Mouse (Mus musculus) ES-E14 (cell line): ENCODE measurements at regions not wholly inside any gene's neighbourhood (a gene's known extent, or its start where the extent isn't known, plus 50 kb on each side); places are given as distances from the start of the nearest gene placed in this dataset.

Source experiments
- DNase-seq: peaks from one replicate; pipeline ENCODE4 v3.0.0-alpha.2; 2013; ENCODE audit warnings: low read depth, low spot score
- H3K27ac ChIP-seq: 2 replicates; pipeline ENCODE4 v1.5.1; 2012; ENCODE audit warnings: low read depth, mild to moderate bottlenecking, low read length, moderate library complexity, mixed read lengths; ENCODE audit not compliant: poor library complexity, insufficient read depth, severe bottlenecking
- H3K36me3 ChIP-seq: 2 replicates; pipeline ENCODE4 v1.6.1; 2012; ENCODE audit warnings: mild to moderate bottlenecking, low read length, moderate library complexity, mixed read lengths; ENCODE audit not compliant: control insufficient read depth, poor library complexity, insufficient read depth, severe bottlenecking
- H3K4me1 ChIP-seq, 2 experiments: fragments of 150-350 bp in 1 of 2; sonication (generic) in 1 of 2; 2 replicates each; pipeline ENCODE4 v1.6.1; 2012; ENCODE audit warnings: low read length in 2 of 2, mild to moderate bottlenecking in 1 of 2, mixed read lengths in 1 of 2; ENCODE audit not compliant: control insufficient read depth in 2 of 2, insufficient read depth in 2 of 2, poor library complexity in 1 of 2
- H3K4me3 ChIP-seq, 2 experiments: fragments of 150-350 bp in 1 of 2; sonication (generic) in 1 of 2; 2 replicates each; pipeline ENCODE4 v1.5.1; 2012; ENCODE audit warnings: low read length in 2 of 2, low read depth in 1 of 2, mild to moderate bottlenecking in 1 of 2, mixed read lengths in 1 of 2; ENCODE audit not compliant: insufficient read depth in 1 of 2, poor library complexity in 1 of 2, severe bottlenecking in 1 of 2
- H3K9ac ChIP-seq: 2 replicates; pipeline ENCODE4 v1.6.1; 2012; ENCODE audit warnings: low read depth, mild to moderate bottlenecking, low read length, mixed read lengths; ENCODE audit not compliant: poor library complexity, insufficient read depth, severe bottlenecking
- H3K9me3 ChIP-seq: fragments of 150-350 bp; sonication (generic); 2 replicates; pipeline ENCODE4 v1.6.1; 2012; ENCODE audit warnings: low read depth, mild to moderate bottlenecking, low read length; ENCODE audit not compliant: control insufficient read depth, insufficient read depth
- CHD2 ChIP-seq: IDR thresholded peaks from 2 replicates; pipeline ENCODE4 v1.6.1; 2014; ENCODE audit warnings: mild to moderate bottlenecking, low read depth, low read length, inconsistent platforms
- HCFC1 ChIP-seq: IDR thresholded peaks from 2 replicates; pipeline ENCODE4 v1.6.1; 2012; ENCODE audit warnings: low read length, inconsistent platforms, borderline replicate concordance; ENCODE audit not compliant: insufficient read depth
- MAFK ChIP-seq: IDR thresholded peaks from 2 replicates; pipeline ENCODE4 v1.6.1; 2014; ENCODE audit warnings: mild to moderate bottlenecking, low read depth, low read length, inconsistent platforms; ENCODE audit not compliant: insufficient read depth
- ZC3H11A ChIP-seq: IDR thresholded peaks from 2 replicates; pipeline ENCODE4 v1.6.1; 2012; ENCODE audit warnings: low read depth, mild to moderate bottlenecking, inconsistent platforms, low read length, borderline replicate concordance
- ZNF384 ChIP-seq: IDR thresholded peaks from 2 replicates; pipeline ENCODE4 v1.6.1; 2012; ENCODE audit warnings: low read depth, low read length, inconsistent platforms
- in situ Hi-C, 2 experiments: fragments of 600-800 bp; cut with MboI; formaldehyde crosslinking; loops; one replicate each; pipeline ENCODE4 v1.15.1; 2025; ENCODE audit warnings: low sequenced_read_pairs in 2 of 2, inconsistent platforms in 1 of 2; ENCODE audit not compliant: unreplicated experiment in 2 of 2

GRCm38 (mm10) chr10:91321226-91321625, 140.1 kb upstream of the Tmpo start:
- no peak for DNase-seq
- no peak for TF ChIP-seq MAFK
- no peak for TF ChIP-seq CHD2
- no peak for TF ChIP-seq ZC3H11A
- no peak for TF ChIP-seq HCFC1
- TF ChIP-seq ZNF384 = no peak
- no peaks in the 10 kb centered on the region for H3K36me3 ChIP-seq
- H3K9ac ChIP-seq = no peak overlapping the region
- no peak overlapping the region for H3K27ac ChIP-seq
- H3K4me1 ChIP-seq = no peaks in the 10 kb centered on the region
- H3K9me3 ChIP-seq = no peaks in the 10 kb centered on the region
- no peak overlapping the region for H3K4me3 ChIP-seq
- in situ Hi-C loops = no loop called here

DNA sequence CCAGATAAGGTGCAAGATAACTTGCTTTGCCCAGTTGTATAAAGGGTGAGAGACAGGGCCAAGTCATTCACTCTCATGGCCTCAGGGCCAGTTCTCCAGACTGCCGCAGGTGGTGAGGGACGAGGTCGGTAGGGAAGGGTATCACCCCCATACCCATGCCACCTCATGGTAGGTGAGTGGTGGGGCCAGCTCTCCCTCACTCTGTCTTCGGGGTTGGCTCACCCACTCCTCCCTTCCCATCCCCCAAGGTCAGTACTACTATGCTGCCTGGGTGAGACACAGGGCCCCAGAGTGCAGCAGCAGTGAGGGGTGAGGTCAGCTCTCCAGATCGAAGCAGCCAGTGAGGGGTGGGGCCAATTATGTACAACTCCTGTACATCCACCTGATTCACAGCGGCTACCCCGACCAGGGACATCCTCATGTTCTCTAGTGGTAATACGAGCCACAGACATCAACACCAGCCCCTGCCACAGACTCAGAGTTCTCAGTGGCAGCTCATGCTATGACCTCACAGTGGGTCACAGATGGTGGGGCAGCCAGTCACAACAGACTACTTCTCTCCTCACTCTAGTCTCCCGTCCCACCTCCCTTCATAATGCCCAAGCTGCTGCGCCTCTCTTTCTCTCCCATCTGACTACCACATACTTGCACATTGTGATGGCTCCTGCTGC, 138.5 kb upstream of the Tmpo start:
- no peak for TF ChIP-seq CHD2
- no peak for TF ChIP-seq MAFK
- no peak for TF ChIP-seq ZC3H11A
- TF ChIP-seq HCFC1 = no peak
- TF ChIP-seq ZNF384 = no peak
- Histone ChIP-seq H3K9me3 (no peaks in the 10 kb centered on the region), H3K4me1 (no peaks in the 10 kb centered on the region), H3K9ac (no peak overlapping the region), H3K27ac (no peak overlapping the region), H3K36me3 (no peaks in the 10 kb centered on the region), H3K4me3 (no peak overlapping the region)
- DNase-seq = no peak
- in situ Hi-C loops = no loop called here

DNA sequence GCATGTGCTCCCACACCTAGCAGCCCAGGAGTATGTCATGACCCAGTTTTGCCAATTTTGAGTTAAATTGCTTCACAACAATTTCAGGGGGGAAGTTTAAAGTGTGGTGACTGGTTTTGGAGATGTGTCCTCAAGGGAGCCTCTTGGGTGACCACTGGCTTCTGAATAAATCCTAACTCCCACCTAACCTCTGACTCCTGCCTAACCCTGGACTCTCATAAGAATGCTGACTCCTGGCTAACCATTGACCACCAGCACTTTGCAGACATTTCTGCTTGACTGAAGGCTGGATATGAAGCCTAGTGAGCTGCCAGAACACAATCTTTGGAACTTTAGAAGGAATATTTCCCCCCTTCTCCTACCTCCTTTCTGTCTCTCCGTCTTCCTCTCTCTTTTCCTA, 133.3 kb upstream of the Tmpo start:
- TF ChIP-seq ZNF384 (no peak), ZC3H11A (no peak), MAFK (no peak), CHD2 (no peak), HCFC1 (no peak)
- Histone ChIP-seq H3K36me3 (no peaks in the 10 kb centered on the region), H3K9me3 (no peaks in the 10 kb centered on the region), H3K4me1 (no peaks in the 10 kb centered on the region), H3K4me3 (no peak overlapping the region), H3K9ac (no peak overlapping the region), H3K27ac (no peak overlapping the region)
- no peak for DNase-seq
- in situ Hi-C loops = no loop called here

- TF ChIP-seq HCFC1 (no peak), ZNF384 (no peak), CHD2 (no peak), ZC3H11A (no peak), MAFK (no peak)
- no peak overlapping the region for H3K27ac ChIP-seq
- H3K4me3 ChIP-seq = no peak overlapping the region
- no peaks in the 10 kb centered on the region for H3K36me3 ChIP-seq
- no peaks in the 10 kb centered on the region for H3K4me1 ChIP-seq
- in situ Hi-C loops = no loop called here
- H3K9ac ChIP-seq = no peak overlapping the region
- H3K9me3 ChIP-seq = no peaks in the 10 kb centered on the region
- no peak for DNase-seq
These were observed 132.2 kb upstream of the Tmpo start for GRCm38 (mm10) chr10:91313316-91313715.
